In genomic region chr3:100419962-100420690, GRCm38 (mm10) we compare ENCODE assay signal across 15 mouse cellular contexts.
A peak's percentile ranks its signal among the peaks of the same experiment; 100 is the strongest.
DNase-seq lines count a peak whose midpoint lies in the region.
"Had no signal": no experiment of that assay in that cellular context is flagged by ENCODE, and none has a peak within 500 bp of the region (broad histone marks: within the 10 kb centered on the region; RNA-seq: fewer than 3 reads in every experiment).

No protein-coding gene starts in this region.

- peak; percentile 87 for DNase-seq in layer of hippocampus, adult 9-11 months
- DNase-seq in layer of hippocampus, adult 9-10 months (ENCODE audit: low spot score), result no peak
- peak; percentile 38 for DNase-seq in ovary, postnatal 36 days (ENCODE audit: low spot score)
- no peak for DNase-seq in ovary, postnatal 14 days (ENCODE audit: low spot score)
- peak; percentile 15 for DNase-seq in fibroblast of lung, adult 2 months (ENCODE audit: low read depth)
- no peak for DNase-seq in c-Kit-positive CD71-positive TER-119-positive erythroid progenitor cells, embryonic 14.5 days (ENCODE audit: low spot score)
- DNase-seq in adrenal gland, postnatal 10 days, result no peak
- DNase-seq: adrenal gland, adult 8-10 months; cerebellum, adult 18-20 months; cerebellum, adult 9-11 months; cerebellum, postnatal 36 days; gastrocnemius, adult 2 months; gastrocnemius, postnatal 36 days; heart, adult 2 months; heart, postnatal 14 days had no signal

Comparison
In these comparisons a context has a peak if more than half of its experiments do, and no peak if none do; other contexts are left out.
1. DNase-seq: peak in layer of hippocampus, adult 9-11 months (single experiment), ovary, postnatal 36 days (single experiment) and fibroblast of lung, adult 2 months (single experiment); none in layer of hippocampus, adult 9-10 months (single experiment), ovary, postnatal 14 days (single experiment), c-Kit-positive CD71-positive TER-119-positive erythroid progenitor cells, embryonic 14.5 days (single experiment) and adrenal gland, postnatal 10 days (single experiment).